Mouse (Mus musculus): ENCODE data around the gene Rcc1l.

The Rcc1l gene

DNA sequence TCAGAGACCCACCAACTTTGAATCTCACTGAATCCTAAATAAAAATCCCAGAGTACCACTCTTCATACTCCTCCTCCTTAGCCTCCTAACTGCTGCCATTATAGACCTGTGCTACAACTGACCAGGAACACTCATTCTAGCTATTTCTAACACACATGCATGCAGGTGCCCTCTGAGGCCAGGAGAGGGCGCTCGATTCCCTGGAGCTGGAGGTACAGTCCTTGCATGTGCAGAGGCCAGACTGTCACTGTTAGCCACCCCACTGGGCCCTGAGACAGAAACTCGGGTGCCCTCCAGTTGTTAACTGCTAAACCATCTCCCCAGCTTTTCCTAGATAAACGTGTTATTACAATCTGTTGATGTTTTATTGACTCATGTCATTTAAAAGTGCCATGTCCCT lies 3.4 kb downstream of the Rcc1l start:
- DNase-seq (ENCODE audit: low read depth in 1 of 2, low spot score in 2 of 2), result peak in 1 of 2 experiments; percentile 26

DNA sequence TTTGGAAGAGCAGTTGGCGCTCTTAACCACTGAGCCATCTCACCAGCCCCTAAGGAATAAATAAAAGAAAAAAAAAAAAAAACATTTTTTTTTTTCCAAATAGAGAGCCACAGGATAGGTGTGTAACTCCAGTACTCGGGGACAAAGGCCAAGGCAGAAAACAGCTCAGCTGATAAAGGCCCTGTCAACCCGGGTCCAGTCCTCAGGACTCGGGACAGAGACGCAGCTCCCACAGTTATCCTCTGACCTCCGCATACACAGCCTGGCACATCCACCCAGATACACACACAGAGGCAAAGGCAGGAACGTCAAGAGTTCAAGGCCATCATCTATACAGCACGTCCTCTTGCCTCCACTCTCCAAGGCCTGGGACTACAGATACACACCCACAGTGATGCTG lies 6.4 kb downstream of the Rcc1l start:
- no peak for DNase-seq (ENCODE audit: low read depth in 1 of 2, low spot score in 2 of 2)

GRCm38 (mm10) chr5:134169231-134169630 lies 7.3 kb downstream of the Rcc1l start:
- DNase-seq (ENCODE audit: low read depth in 1 of 2, low spot score in 2 of 2), result no peak

GRCm38 (mm10) chr5:134168033-134168432 lies 8.5 kb downstream of the Rcc1l start:
- no peak for DNase-seq (ENCODE audit: low read depth in 1 of 2, low spot score in 2 of 2)

- DNase-seq (ENCODE audit: low read depth in 1 of 2, low spot score in 2 of 2), result no peak
These were observed 9.9 kb downstream of the Rcc1l start for GRCm38 (mm10) chr5:134166642-134167041.

GRCm38 (mm10) chr5:134164688-134165087 lies 11.9 kb downstream of the Rcc1l start:
- no peak for DNase-seq (ENCODE audit: low read depth in 1 of 2, low spot score in 2 of 2)

GRCm38 (mm10) chr5:134155916-134156466 lies 20.6 kb downstream of the Rcc1l start:
- DNase-seq (ENCODE audit: low read depth in 1 of 2, low spot score in 2 of 2), result no peak

- no peak for DNase-seq (ENCODE audit: low read depth in 1 of 2, low spot score in 2 of 2)
These were observed 24.7 kb downstream of the Rcc1l start for GRCm38 (mm10) chr5:134151895-134152294.

DNA sequence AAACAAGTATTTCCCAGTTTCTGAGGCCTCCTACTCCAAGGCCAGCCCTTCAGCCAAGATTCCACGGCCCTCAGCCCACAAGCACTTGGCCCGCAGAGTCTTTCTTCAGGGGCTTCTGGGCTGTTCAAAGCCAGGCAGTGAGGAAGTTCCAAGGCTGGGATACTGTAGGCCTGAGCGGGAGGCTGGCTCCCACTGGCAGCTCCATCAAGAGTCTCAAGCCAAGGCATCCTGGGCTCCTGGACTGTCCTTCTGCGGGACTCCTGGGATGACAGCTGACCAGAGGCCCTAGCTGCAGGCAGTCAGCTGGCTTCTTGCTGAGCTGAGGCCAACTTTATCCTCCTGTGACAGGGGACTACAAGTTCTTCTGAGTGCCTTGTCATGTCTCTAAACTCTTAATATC lies 28.4 kb downstream of the Rcc1l start:
- DNase-seq (ENCODE audit: low read depth in 1 of 2, low spot score in 2 of 2), result no peak

DNA sequence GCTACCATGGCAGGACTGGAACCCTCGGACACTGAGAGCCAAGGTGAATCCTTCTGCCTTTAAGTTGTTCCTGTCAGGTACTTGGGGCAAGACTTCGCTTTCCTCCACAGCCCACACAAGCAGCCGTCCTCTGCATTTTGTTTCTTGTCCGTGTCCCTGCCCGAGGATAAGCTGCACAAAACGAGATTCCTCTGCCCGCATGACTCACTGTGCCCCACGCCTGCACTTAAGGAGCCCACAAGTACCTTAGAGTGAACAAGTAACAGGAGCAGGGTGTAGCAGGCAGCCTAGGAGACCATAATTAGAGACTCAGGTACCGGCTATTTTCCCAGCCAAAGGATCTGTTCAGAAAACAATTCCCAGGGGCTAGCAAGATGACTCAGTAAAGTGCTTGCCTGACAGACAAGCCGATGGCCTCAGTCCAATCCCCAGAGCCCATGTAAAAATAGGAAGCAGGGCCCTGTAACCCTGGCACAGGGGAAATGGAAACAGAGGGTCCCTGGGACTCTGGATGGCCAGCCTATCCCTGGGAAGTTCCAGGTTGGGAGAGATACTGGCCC lies 29.3 kb downstream of the Rcc1l start:
- no peak for DNase-seq (ENCODE audit: low read depth in 1 of 2, low spot score in 2 of 2)

GRCm38 (mm10) chr5:134144986-134145385 lies 31.6 kb downstream of the Rcc1l start:
- DNase-seq (ENCODE audit: low read depth in 1 of 2, low spot score in 2 of 2), result no peak

DNA sequence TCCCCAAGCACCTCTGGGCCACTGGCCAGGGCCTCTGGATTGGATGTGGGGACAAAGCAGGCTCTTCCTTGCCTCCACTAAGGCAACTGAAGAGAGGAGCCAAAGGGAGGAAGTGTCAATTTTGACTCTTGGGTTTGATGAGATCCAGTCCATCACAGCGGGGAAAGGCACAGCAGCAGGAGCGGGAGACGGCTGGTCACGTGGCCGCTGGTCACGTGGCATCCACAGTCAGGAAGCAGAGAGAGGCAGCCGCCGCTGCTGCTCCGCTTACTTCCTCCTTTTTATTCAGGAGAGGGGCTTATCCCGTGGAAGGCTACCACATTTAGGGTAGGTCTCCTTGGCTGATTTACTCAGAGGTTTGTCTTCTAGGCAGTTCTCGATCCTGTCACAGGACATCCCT lies 34.2 kb downstream of the Rcc1l start:
- no peak for DNase-seq (ENCODE audit: low read depth in 1 of 2, low spot score in 2 of 2)

GRCm38 (mm10) chr5:134141236-134141635 lies 35.3 kb downstream of the Rcc1l start:
- DNase-seq (ENCODE audit: low read depth in 1 of 2, low spot score in 2 of 2), result no peak

DNA sequence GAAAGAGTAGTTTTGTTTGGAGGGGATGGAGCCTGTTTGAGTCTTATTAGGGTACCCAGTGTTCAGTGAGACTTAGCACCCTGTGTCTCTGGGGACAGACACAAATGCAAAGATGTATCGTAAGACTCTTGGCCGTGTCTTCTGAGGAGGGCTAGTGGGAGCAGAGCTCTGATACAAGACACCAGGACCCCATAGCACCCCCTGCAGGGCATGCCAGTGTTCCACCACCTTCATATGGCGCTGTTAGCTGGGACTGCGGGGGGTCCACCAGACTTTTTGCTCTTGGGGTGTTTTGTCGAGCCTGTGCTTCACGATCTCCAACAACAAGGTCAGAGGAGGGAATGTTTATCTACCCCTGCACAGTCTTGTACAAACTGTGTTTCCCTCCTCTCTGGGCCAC lies 37.1 kb downstream of the Rcc1l start:
- no peak for DNase-seq (ENCODE audit: low read depth in 1 of 2, low spot score in 2 of 2)

GRCm38 (mm10) chr5:134137933-134138332 lies 38.6 kb downstream of the Rcc1l start:
- no peak for DNase-seq (ENCODE audit: low read depth in 1 of 2, low spot score in 2 of 2)

- no peak for DNase-seq (ENCODE audit: low read depth in 1 of 2, low spot score in 2 of 2)
These were observed 40.6 kb downstream of the Rcc1l start for GRCm38 (mm10) chr5:134136022-134136421.

DNA sequence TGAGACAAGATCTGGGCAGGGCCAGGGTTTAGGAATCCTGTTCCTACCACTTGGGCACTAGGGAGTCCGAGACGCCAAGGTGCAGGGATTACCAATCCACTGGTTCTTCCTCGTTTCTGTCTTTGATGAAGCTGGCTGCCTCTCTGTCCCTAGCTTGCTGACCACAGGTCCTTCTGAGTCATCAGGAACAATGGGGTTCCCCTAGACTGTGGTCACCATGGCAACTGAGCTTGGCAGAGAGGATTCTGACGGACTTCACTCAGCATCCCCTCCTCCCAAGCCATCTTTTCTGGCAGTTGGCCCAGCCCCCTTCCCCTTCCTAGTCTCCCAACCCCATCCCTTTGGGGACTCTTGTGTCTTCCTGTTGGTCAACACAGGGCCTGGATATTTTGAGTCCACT lies 45.0 kb downstream of the Rcc1l start:
- no peak for DNase-seq (ENCODE audit: low read depth in 1 of 2, low spot score in 2 of 2)

DNA sequence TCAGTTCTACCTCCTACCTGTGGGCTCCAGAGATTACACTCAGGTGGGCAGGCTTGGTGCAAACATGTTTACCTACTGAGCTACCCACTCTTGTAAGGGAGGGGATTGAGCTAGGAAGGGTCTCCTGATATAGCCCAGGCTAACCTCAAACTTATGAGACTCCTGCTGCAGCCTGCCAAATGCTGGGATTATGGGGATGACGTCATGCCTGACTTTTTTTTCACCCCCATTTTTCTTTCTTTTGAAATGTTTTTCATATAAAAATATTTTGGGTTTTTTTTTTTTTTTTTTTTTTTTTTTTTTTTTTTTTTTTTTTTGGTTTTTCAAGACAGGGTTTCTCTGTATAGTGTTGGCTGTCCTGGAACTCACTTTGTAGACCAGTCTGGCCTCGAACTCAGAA lies 50.3 kb downstream of the Rcc1l start:
- DNase-seq (ENCODE audit: low read depth in 1 of 2, low spot score in 2 of 2), result no peak

- no peak for DNase-seq (ENCODE audit: low read depth in 1 of 2, low spot score in 2 of 2)
These were observed 52.7 kb downstream of the Rcc1l start for GRCm38 (mm10) chr5:134123846-134124245.

DNA sequence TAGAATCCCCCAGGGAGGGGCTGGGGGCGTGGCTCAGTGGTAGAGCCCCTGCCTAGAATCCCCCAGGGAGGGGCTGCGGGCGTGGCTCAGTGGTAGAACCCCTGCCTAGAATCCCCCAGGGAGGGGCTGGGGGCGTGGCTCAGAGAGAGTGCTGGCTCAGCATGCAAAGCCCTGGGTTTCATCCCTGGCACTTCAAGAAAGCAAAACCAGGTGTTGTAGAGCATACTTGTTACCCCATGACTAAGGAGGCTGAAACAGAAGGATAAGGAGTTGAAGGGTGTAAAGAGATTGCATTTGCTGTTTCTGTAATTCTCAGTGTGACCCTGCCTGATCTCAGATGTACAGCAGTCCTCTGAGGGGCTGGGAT lies 54.7 kb downstream of the Rcc1l start:
- DNase-seq (ENCODE audit: low read depth in 1 of 2, low spot score in 2 of 2), result no peak

DNA sequence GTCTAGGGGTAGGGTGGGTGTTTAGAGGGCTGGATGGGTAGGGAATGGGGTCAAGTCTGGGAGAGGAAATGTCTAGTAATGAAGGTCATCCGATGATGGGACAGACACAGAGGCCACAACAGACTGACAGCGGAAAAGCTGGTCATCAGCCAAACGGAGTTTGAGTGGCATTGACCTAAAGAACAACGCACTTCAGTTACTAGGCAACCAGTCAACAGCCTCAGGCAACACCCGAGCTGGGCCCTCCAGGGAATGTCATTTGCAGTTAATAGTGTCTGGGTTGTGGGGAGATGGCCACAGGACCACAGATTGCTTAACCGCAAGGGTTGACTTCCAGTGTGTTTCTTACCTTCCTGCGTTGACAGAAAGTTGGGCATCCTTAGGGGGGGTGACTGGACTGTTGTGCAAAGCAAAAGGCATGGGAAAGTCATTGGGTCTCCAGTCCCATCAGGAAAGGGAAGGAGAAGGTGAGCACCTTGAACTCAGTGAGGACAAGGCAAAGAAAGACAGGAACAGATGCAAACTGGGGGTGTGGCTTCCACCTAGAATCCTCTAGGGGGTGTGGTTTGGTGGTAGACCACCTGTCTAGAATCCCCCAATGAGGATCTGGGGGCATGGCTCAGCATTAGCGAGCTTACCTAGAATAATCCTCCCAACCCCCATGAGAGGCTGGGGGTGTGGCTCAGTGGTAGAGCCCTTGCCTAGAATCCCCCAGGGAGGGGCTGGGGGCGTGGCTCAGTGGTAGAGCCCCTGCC lies 55.3 kb downstream of the Rcc1l start:
- no peak for DNase-seq (ENCODE audit: low read depth in 1 of 2, low spot score in 2 of 2)

GRCm38 (mm10) chr5:134120135-134120534 lies 56.4 kb downstream of the Rcc1l start:
- no peak for DNase-seq (ENCODE audit: low read depth in 1 of 2, low spot score in 2 of 2)
